Mouse (Mus musculus) mesoderm, embryonic 11.5 days (tissue): Measurements from ENCODE around the gene Traf3ip1.
"Not testable (repeated sequence)": the region's sequence is repeated elsewhere in the genome, so short reads cannot be mapped to it uniquely, and the experiment has no call there.

Experiments used
- DNase-seq: peaks from one replicate; pipeline ENCODE4 v3.0.0-alpha.2; 2012; ENCODE audit warnings: low read depth, low spot score

Gene Traf3ip1

GRCm38 (mm10) chr1:91465244-91465643 lies 29.2 kb upstream of the Traf3ip1 start:
- DNase-seq, result no peak

GRCm38 (mm10) chr1:91466186-91466585 lies 28.3 kb upstream of the Traf3ip1 start:
- no peak for DNase-seq

GRCm38 (mm10) chr1:91469888-91470419 lies 24.5 kb upstream of the Traf3ip1 start:
- no peak for DNase-seq

GRCm38 (mm10) chr1:91478145-91478544 lies 16.3 kb upstream of the Traf3ip1 start:
- DNase-seq, result not testable (repeated sequence)

- DNase-seq, result no peak
Measured at GRCm38 (mm10) chr1:91478958-91479357, 15.5 kb upstream of the Traf3ip1 start.

GRCm38 (mm10) chr1:91482616-91483211 lies 11.7 kb upstream of the Traf3ip1 start:
- no peak for DNase-seq

- DNase-seq, result peak; percentile 80
Measured at GRCm38 (mm10) chr1:91483304-91484010, 11.0 kb upstream of the Traf3ip1 start.

- DNase-seq, result no peak
Measured at GRCm38 (mm10) chr1:91484011-91484346, 10.5 kb upstream of the Traf3ip1 start.

- DNase-seq, result no peak
Measured at GRCm38 (mm10) chr1:91485422-91485821, 9.0 kb upstream of the Traf3ip1 start.

- DNase-seq, result no peak
Measured at GRCm38 (mm10) chr1:91486165-91486564, 8.3 kb upstream of the Traf3ip1 start.

GRCm38 (mm10) chr1:91490322-91490721 lies 4.1 kb upstream of the Traf3ip1 start:
- DNase-seq, result no peak

- DNase-seq, result no peak
Measured at GRCm38 (mm10) chr1:91492740-91493139, 1.7 kb upstream of the Traf3ip1 start.

GRCm38 (mm10) chr1:91493938-91494337 lies 509 bp upstream of the Traf3ip1 start:
- DNase-seq, result no peak

- DNase-seq, result no peak
Measured at GRCm38 (mm10) chr1:91495321-91495720, 874 bp downstream of the Traf3ip1 start.

GRCm38 (mm10) chr1:91498579-91498978 lies 4.1 kb downstream of the Traf3ip1 start:
- DNase-seq, result no peak

- DNase-seq, result no peak
Measured at GRCm38 (mm10) chr1:91504615-91505014, 10.2 kb downstream of the Traf3ip1 start.

- DNase-seq, result no peak
Measured at GRCm38 (mm10) chr1:91514916-91515315, 20.5 kb downstream of the Traf3ip1 start.

GRCm38 (mm10) chr1:91515642-91516041 lies 21.2 kb downstream of the Traf3ip1 start:
- no peak for DNase-seq

GRCm38 (mm10) chr1:91523759-91524158 lies 29.3 kb downstream of the Traf3ip1 start:
- DNase-seq, result peak; percentile 72

GRCm38 (mm10) chr1:91525838-91526237 lies 31.4 kb downstream of the Traf3ip1 start:
- no peak for DNase-seq

GRCm38 (mm10) chr1:91530166-91530565 lies 35.7 kb downstream of the Traf3ip1 start:
- no peak for DNase-seq

GRCm38 (mm10) chr1:91532243-91532642 lies 37.8 kb downstream of the Traf3ip1 start:
- no peak for DNase-seq

- no peak for DNase-seq
Measured at GRCm38 (mm10) chr1:91532892-91533291, 38.4 kb downstream of the Traf3ip1 start.
